Mouse (Mus musculus): Measurements from ENCODE around the gene Zdhhc22. TPM values are rescaled to one million over a fixed set of nuclear protein-coding genes. Genes with fewer than 3 reads are reported as not detected.
A peak's percentile ranks its signal among the peaks of the same experiment; 100 is the strongest.

The Zdhhc22 gene
- polyA plus RNA-seq, 1 experiment from 2014 or later: not detected

DNA sequence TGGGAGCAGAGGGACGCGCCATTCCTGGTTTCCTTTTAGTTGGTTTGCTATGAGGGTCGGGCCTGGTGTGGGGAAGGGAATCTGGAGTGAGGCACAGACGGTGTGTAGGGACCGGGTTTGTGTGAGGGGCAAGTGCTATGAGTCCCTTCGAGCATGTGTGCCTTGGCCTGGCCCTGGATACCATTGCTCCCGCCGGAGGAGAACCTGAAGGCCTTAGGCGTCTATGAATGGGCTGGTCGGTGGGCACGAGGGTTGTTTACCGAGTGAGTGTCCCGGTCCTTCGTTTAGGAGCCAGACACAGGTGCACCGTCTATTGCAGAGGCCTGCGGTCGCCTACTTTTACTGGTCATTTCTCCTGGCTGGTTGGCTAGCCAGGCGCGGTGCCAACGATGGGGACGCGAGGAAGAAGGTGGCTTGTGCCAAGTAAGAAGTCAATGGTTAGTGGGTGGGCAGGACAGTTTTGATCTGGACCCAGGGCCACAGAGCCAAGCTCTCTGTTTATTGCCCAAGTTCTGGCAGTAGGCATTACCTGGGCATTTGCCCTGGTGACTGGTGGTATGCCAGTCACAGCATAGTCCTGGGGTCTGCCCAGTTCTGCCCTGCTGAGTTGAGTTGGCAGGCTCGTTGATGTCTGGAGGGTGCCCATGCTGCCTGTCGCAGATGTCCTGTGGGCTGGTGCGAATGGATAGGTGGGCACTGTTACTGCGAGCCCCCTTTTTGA lies 42.4 kb downstream of the Zdhhc22 start:
- H3K36me3 ChIP-seq: peaks cover 5% of the 10 kb centered on the region
- H3K9ac ChIP-seq: peak overlapping the region; percentile 78
- H3K27me3 ChIP-seq (replicated peaks): no peaks in the 10 kb centered on the region
- peak overlapping the region; percentile 79 for H3K27ac ChIP-seq (ENCODE audit: poor library complexity, severe bottlenecking)
- H3K9me3 ChIP-seq (replicated peaks): no peaks in the 10 kb centered on the region
- H3K4me2 ChIP-seq: peak overlapping the region; percentile 82
- WGBS: 20% methylated on average over 26 of the region's 26 CpGs
- H3K4me3 ChIP-seq: peak overlapping the region; percentile 54
- ATAC-seq (ENCODE audit: insufficient number of reproducible peaks, low FRiP score): peak; percentile 33; the same call in 1 of the 2 replicates
- peaks cover 33% of the 10 kb centered on the region for H3K4me1 ChIP-seq (replicated peaks)

DNA sequence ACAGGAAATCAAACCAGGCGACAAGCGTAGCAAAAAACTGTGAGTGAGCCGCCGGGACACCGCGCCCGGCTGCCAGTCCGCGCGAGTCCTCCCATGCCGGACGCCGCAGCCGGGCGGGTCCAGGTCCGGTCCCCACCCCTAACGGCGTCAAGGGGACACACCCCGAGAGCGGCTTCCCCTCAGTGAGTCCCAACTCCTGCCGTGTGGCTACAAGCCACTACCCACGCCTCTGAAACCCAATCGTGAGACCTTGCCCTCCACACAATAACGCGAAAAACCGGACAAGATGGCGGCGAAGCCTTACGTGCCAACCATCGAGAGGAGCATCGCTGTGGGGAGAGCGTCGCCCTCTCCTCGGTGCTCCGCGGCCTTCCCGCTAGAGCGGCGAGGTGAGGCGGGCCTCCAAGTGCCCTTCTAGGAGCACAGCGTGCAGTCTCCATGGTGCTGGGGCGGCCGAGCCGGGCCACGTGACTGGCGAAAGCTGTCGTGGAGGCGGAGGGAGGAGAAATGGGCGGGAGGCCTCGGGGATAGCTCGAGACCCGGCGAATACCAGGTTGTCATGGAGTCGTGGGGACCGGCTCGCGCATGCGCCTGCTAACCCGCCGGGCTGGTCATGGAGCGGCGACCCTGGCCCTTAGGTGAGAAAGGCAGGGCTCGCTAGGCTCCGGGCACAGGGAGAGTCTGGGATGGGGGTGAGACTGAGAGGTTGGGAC lies 43.2 kb downstream of the Zdhhc22 start, which contains the start of gene Cipc:
Gene Cipc, plus strand, starts transcription at position 182 of the 713 bp plus-strand sequence.
- H3K4me1 ChIP-seq (replicated peaks): peaks cover 38% of the 10 kb centered on the region
- no peaks in the 10 kb centered on the region for H3K9me3 ChIP-seq (replicated peaks)
- WGBS: under 1% methylated on average over 64 of the region's 64 CpGs
- H3K36me3 ChIP-seq: no peaks in the 10 kb centered on the region
- H3K27me3 ChIP-seq (replicated peaks): no peaks in the 10 kb centered on the region
- H3K4me3 ChIP-seq: peak within 1 kb of the TSS; percentile 54
- H3K9ac ChIP-seq: peak within 1 kb of the TSS; percentile 78
- peak within 1 kb of the TSS; percentile 97 for H3K27ac ChIP-seq (ENCODE audit: poor library complexity, severe bottlenecking)
- peak; percentile 99 for ATAC-seq (ENCODE audit: insufficient number of reproducible peaks, low FRiP score)
- peak within 1 kb of the TSS; percentile 82 for H3K4me2 ChIP-seq

DNA sequence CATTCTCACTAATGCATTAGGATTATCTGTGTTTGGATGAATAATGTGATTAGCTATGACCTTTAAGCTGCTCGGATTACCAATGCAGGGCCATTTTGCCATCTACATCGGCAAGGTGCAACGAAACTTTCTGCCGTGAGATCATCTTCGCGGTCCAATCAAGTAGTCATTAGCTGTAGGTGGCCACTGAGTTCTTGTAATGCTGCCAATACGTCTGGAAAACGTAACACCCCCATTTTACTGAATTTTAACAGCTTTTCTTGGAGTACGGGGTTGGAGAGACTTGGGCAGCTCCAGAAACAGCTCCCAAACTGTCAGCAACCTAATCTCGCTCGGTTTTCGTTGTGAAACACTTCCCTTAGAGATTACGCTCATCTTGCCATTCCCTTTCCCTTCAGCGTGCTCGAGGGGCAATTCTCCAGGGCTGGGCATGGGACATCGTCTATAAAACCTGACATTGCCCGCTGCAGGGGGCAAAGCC lies 43.9 kb downstream of the Zdhhc22 start:
- peaks cover 44% of the 10 kb centered on the region for H3K4me1 ChIP-seq (replicated peaks)
- H3K9ac ChIP-seq: peak overlapping the region; percentile 74
- peak overlapping the region; percentile 97 for H3K27ac ChIP-seq (ENCODE audit: poor library complexity, severe bottlenecking)
- 2% methylated on average over 17 of the region's 17 CpGs for WGBS
- H3K36me3 ChIP-seq: no peaks in the 10 kb centered on the region
- H3K4me2 ChIP-seq: peak overlapping the region; percentile 82
- H3K9me3 ChIP-seq (replicated peaks): no peaks in the 10 kb centered on the region
- H3K27me3 ChIP-seq (replicated peaks): no peaks in the 10 kb centered on the region
- peak overlapping the region; percentile 54 for H3K4me3 ChIP-seq
- no peak for ATAC-seq (ENCODE audit: insufficient number of reproducible peaks, low FRiP score)

DNA sequence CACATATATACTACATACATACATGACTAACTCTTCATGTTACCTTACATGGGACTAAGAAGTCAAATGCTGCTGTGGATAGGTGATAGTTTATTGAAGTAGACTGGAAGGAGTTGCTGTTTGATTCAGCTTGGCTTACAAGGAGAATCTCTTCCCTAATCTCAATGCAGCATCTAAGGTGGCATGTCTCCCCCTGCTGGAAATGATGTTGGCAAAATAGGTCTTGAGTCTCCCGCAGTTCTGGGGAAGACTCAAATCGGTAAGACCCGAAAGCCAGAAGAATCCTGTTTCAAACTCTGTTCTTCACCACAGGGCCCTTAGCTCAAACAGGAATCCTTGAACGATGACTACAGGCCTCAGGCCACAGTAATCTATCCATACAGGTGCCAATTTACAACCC lies 45.1 kb downstream of the Zdhhc22 start:
- peaks cover 41% of the 10 kb centered on the region for H3K4me1 ChIP-seq (replicated peaks)
- H3K4me3 ChIP-seq: no peak overlapping the region
- H3K27ac ChIP-seq (ENCODE audit: poor library complexity, severe bottlenecking): no peak overlapping the region
- no peaks in the 10 kb centered on the region for H3K36me3 ChIP-seq
- no peak overlapping the region for H3K4me2 ChIP-seq
- WGBS: 11% methylated on average over 4 of the region's 4 CpGs
- H3K27me3 ChIP-seq (replicated peaks): no peaks in the 10 kb centered on the region
- H3K9ac ChIP-seq: no peak overlapping the region
- no peaks in the 10 kb centered on the region for H3K9me3 ChIP-seq (replicated peaks)
- no peak for ATAC-seq (ENCODE audit: insufficient number of reproducible peaks, low FRiP score)

DNA sequence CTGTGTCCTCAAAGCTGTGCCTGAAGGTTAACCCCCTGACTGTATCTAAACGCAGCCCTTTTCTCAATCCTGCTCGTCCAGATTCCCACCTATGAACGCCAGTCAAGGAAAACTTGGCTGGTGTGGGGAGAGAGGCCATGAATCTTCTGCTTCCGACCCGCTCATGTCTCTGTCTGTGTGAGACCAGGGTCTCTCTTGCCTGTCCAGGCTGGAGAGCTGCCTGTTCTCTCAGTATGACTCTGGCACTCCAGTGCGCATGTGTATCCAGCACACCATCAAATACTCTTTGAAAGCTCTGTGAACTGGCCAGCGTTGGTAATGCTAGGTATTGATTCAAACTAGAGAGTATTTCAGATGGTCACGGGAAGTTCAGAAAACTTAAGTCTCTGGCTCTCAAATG lies 46.8 kb downstream of the Zdhhc22 start:
- Histone ChIP-seq H3K9me3 (replicated peaks) (no peaks in the 10 kb centered on the region), H3K4me2 (no peak overlapping the region), H3K27ac (ENCODE audit: poor library complexity, severe bottlenecking) (no peak overlapping the region), H3K4me1 (replicated peaks) (peaks cover 29% of the 10 kb centered on the region), H3K27me3 (replicated peaks) (no peaks in the 10 kb centered on the region), H3K4me3 (no peak overlapping the region), H3K9ac (no peak overlapping the region), H3K36me3 (no peaks in the 10 kb centered on the region)
- WGBS: 82% methylated on average over 8 of the region's 8 CpGs
- no peak for ATAC-seq (ENCODE audit: insufficient number of reproducible peaks, low FRiP score)

DNA sequence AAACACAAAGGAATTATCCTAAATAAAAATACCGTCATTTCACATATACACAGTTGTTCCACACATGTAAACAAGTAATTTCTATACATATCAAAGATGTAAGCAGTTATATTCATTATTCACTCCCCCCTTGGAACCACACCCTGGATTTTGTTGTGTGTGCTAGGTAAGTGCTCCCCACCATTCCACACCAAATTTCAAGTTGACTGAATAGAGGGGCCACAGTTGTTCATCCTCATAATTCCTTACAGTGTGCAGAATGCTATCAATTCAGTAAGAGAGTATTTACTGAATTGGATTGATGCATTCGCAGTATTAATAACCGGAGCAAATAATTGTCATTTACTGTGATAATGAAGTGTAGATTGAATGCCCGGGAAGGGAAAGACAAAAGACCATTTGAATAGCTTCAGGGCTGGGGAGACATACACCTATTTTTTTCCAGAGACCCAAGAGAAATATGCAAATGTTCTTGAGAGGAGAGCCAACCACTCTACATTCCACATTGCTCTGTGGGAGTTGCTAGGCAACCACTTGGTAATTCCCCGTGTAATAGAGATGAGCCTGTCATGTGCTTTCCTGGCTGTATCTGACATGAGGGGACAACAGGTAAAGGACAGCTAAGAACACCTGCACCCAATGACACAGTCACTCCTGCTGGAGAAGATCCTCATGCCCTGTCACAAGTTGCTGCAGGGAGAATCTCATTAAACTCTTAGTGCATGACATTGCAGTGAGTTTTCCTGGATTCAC lies 48.3 kb downstream of the Zdhhc22 start:
- H3K4me1 ChIP-seq (replicated peaks): peaks cover 24% of the 10 kb centered on the region
- H3K4me2 ChIP-seq: peak overlapping the region; percentile 29
- H3K9ac ChIP-seq: no peak overlapping the region
- no peaks in the 10 kb centered on the region for H3K36me3 ChIP-seq
- H3K9me3 ChIP-seq (replicated peaks): no peaks in the 10 kb centered on the region
- ATAC-seq (ENCODE audit: insufficient number of reproducible peaks, low FRiP score): no peak
- peak overlapping the region; percentile 23; the same call in 1 of the 2 replicates for H3K27ac ChIP-seq (ENCODE audit: poor library complexity, severe bottlenecking)
- WGBS: 56% methylated on average over 5 of the region's 5 CpGs
- H3K4me3 ChIP-seq: no peak overlapping the region
- H3K27me3 ChIP-seq (replicated peaks): no peaks in the 10 kb centered on the region

DNA sequence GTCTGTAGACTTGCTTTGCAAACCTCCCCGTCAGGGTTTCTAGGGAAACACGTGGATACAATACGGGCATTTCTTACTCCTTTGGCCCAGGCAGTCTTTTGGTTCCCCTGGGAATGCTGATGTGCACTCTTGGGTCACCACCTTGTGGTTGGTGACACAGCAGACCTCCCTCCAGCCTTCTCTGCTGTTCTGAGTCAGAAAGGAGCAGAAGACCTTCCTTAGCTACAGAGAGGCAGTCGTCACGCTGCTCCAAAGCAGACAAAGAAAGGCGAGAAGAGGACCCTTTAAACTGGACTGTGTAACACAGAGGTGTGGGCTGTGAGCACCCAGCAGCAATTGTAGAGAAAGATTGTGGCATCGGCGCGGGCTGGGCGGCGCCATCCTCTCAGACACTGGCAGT lies 49.1 kb downstream of the Zdhhc22 start:
- ATAC-seq (ENCODE audit: insufficient number of reproducible peaks, low FRiP score): no peak
- Histone ChIP-seq H3K9ac (0 out of 2 replicates have a peak overlapping the region, but pooled peaks have one; percentile 13), H3K9me3 (replicated peaks) (no peaks in the 10 kb centered on the region), H3K36me3 (no peaks in the 10 kb centered on the region), H3K27ac (ENCODE audit: poor library complexity, severe bottlenecking) (peak overlapping the region; percentile 7; the same call in 1 of the 2 replicates), H3K27me3 (replicated peaks) (no peaks in the 10 kb centered on the region), H3K4me1 (replicated peaks) (peaks cover 26% of the 10 kb centered on the region), H3K4me3 (no peak overlapping the region), H3K4me2 (no peak overlapping the region)
- WGBS: 45% methylated on average over 11 of the region's 11 CpGs

DNA sequence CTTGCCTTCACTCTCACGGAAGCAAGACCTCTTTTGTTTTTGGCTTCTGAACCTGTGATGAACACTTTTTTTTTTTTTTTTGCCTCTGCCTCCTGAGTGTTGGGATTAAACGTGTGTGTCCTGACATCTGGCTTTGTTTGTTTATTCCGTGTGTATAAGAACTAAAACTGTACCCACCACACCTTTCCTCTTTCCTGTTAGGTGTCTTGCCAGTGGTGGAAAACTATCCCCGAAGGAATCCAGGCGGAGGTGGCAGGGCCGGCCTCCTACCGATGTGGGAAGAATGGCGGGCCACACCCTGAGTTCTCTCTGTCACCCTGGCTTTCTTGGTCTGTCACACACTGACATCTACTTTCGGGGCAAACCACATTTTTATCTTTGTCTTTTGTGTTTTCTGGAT lies 51.7 kb downstream of the Zdhhc22 start:
- H3K4me2 ChIP-seq: no peak overlapping the region
- no peak overlapping the region for H3K27ac ChIP-seq (ENCODE audit: poor library complexity, severe bottlenecking)
- no peak overlapping the region for H3K9ac ChIP-seq
- ATAC-seq (ENCODE audit: insufficient number of reproducible peaks, low FRiP score): no peak
- H3K4me1 ChIP-seq (replicated peaks): peaks cover 22% of the 10 kb centered on the region
- no peaks in the 10 kb centered on the region for H3K9me3 ChIP-seq (replicated peaks)
- no peaks in the 10 kb centered on the region for H3K36me3 ChIP-seq
- WGBS: 66% methylated on average over 9 of the region's 9 CpGs
- H3K4me3 ChIP-seq: no peak overlapping the region
- H3K27me3 ChIP-seq (replicated peaks): no peaks in the 10 kb centered on the region

DNA sequence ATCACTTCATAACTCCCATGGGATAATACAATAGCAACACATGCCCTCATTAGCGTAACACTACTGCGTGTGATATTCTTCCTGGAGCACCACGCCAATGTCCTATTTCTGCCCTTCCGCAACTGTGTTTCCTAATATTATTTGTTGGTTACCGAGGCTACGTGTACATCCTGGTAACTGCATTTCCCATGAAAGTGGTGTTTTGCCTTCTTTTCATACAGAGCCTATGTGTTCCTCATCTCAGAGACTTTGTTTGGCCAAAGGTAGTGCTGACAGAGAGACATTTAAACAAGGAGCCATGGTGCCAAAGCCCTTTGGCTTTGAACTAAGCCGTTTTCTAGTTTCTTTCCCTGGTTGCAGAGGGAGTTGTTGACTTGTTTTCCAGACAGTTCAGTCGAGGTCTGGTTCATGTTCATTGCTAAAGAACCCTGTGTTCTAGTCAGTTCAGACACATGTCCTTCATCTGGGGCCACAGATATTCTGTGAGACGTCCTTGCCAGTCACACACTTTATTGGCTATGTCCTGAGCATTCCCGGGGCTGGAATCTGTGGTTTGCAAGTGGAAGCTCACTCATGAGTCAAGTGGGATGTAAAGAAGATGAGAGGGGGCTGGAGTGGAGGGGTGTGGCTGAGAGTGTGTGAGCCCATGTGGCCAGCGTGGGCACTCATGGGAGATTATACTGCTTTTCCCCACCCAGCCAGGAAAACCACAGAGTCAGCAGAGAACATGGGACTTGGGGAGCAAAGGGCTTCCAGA lies 53.5 kb downstream of the Zdhhc22 start:
- Histone ChIP-seq H3K9me3 (replicated peaks) (no peaks in the 10 kb centered on the region), H3K4me3 (no peak overlapping the region), H3K36me3 (no peaks in the 10 kb centered on the region), H3K27me3 (replicated peaks) (no peaks in the 10 kb centered on the region), H3K9ac (no peak overlapping the region), H3K4me2 (no peak overlapping the region), H3K27ac (ENCODE audit: poor library complexity, severe bottlenecking) (no peak overlapping the region), H3K4me1 (replicated peaks) (peaks cover 14% of the 10 kb centered on the region)
- no peak for ATAC-seq (ENCODE audit: insufficient number of reproducible peaks, low FRiP score)
- 71% methylated on average over 11 of the region's 11 CpGs for WGBS

DNA sequence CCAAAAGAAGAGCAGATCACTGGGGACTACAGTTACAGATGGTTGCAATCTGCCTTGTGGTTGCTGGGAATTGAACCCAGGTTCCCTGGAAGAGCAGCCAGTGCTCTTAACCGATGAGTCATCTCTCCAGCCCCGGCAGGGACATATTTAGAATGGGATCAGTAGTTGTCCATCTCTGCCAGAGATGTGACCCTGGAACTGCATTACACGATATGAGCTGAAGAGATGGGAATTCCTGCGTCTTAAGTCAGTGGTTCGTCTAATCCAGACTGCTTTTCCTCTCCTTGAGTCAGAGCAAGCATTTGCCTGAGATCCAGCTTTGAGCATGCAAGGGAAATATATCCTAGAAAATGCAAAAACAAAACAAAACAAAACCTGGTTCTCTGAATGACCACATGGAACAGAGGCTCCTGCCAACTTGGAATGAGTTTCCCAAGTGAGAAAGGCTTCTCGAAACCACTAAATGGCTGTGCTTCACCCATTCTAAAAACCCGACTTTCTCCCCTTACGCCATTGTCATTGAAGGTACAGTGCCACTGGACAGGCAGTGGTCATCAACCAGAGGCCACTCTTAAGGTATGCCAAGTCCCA lies 54.4 kb downstream of the Zdhhc22 start:
- H3K9me3 ChIP-seq (replicated peaks): no peaks in the 10 kb centered on the region
- 72% methylated on average over 8 of the region's 8 CpGs for WGBS
- no peak for ATAC-seq (ENCODE audit: insufficient number of reproducible peaks, low FRiP score)
- H3K27me3 ChIP-seq (replicated peaks): no peaks in the 10 kb centered on the region
- no peak overlapping the region for H3K4me2 ChIP-seq
- H3K36me3 ChIP-seq: no peaks in the 10 kb centered on the region
- no peak overlapping the region for H3K9ac ChIP-seq
- no peak overlapping the region for H3K27ac ChIP-seq (ENCODE audit: poor library complexity, severe bottlenecking)
- H3K4me1 ChIP-seq (replicated peaks): peaks cover 6% of the 10 kb centered on the region; the same call in 1 of the 2 replicates
- no peak overlapping the region for H3K4me3 ChIP-seq

All from heart, embryonic 12.5 days (tissue).